Mouse (Mus musculus) heart, postnatal 0 days (tissue): ENCODE data around the gene Zcchc14.
A peak's percentile ranks its signal among the peaks of the same experiment; 100 is the strongest.

Experiments
- CTCF ChIP-seq: IDR thresholded peaks from 2 replicates; pipeline ENCODE4 v1.5.1; 2016; ENCODE audit warnings: antibody characterized with exemption, control low read depth, low read depth
- EP300 ChIP-seq: IDR thresholded peaks from 2 replicates; pipeline ENCODE4 v1.6.1; 2016; ENCODE audit warnings: antibody characterized with exemption, low read depth

- TF ChIP-seq EP300: no peak
- TF ChIP-seq CTCF: peak; percentile 30
Measured at GRCm38 (mm10) chr8:121635534-121635933, 17.2 kb downstream of the Zcchc14 start.
